Mouse (Mus musculus): Measurements from ENCODE around the gene Hydin.

GRCm38 (mm10) chr8:110617801-110618358 is 351.1 kb downstream of the Hydin start:
- TF ChIP-seq POLR2AphosphoS5 (IDR thresholded peaks at IDR 0.05; ENCODE audit: borderline replicate concordance, low read depth, low read length) (no peak), POLR2AphosphoS2 (IDR thresholded peaks at IDR 0.05; ENCODE audit: low read length) (no peak), CTCF (IDR thresholded peaks at IDR 0.05 in 2 of 3, conservative IDR thresholded peaks at IDR 0.05 in 1 of 3; ENCODE audit: control insufficient read depth in 1 of 3, insufficient read depth in 1 of 3, low read depth in 2 of 3, low read length in 3 of 3, poor library complexity in 1 of 3, severe bottlenecking in 1 of 3) (no peak), NELFE (IDR thresholded peaks at IDR 0.05; ENCODE audit: low read depth, low read length) (no peak), GABPA (IDR thresholded peaks at IDR 0.05; ENCODE audit: low read depth, low read length) (no peak), USF1 (IDR thresholded peaks at IDR 0.05; ENCODE audit: low read depth, low read length) (no peak), EP300 (IDR thresholded peaks at IDR 0.05; ENCODE audit: low read depth in 1 of 2, low read length in 2 of 2) (no peak), ZNF384 (IDR thresholded peaks at IDR 0.05; ENCODE audit: low read depth, low read length) (no peak), POLR2A (IDR thresholded peaks at IDR 0.05; ENCODE audit: control insufficient read depth in 1 of 2, insufficient read depth in 1 of 2, low read depth in 1 of 2, low read length in 2 of 2, poor library complexity in 1 of 2) (no peak), GATA1 (IDR thresholded peaks at IDR 0.05; ENCODE audit: low read depth, low read length) (no peak), TBP (IDR thresholded peaks at IDR 0.05; ENCODE audit: low read depth, low read length) (no peak), NRF1 (IDR thresholded peaks at IDR 0.05; ENCODE audit: insufficient read depth, low read depth, low read length, poor library complexity, severe bottlenecking) (no peak)

Measured in MEL (cell line).